Mouse (Mus musculus) neural tube, embryonic 13.5 days (tissue): Measurements from ENCODE around the gene Dtx3. TPM values are rescaled to one million over a fixed set of nuclear protein-coding genes. Genes with fewer than 3 reads are reported as not detected.

Experiments
- ATAC-seq: fragments of 200-750 bp; cut with Nextera tagmentation; 2 replicates; pipeline ENCODE4 v1.8.0; 2017; ENCODE audit warnings: low read depth, mild to moderate bottlenecking, moderate TSS enrichment, moderate library complexity
- H3K27ac ChIP-seq: fragments of 300-500 bp; sonication (generic); replicated peaks from 2 replicates; pipeline ENCODE4 v1.5.1; 2015; ENCODE audit warnings: moderate library complexity, mild to moderate bottlenecking, inconsistent platforms
- H3K27me3 ChIP-seq: fragments of 300-500 bp; sonication (generic); 2 replicates; pipeline ENCODE4 v1.6.1; 2015; ENCODE audit warnings: mild to moderate bottlenecking, inconsistent platforms
- H3K36me3 ChIP-seq: fragments of 300-500 bp; sonication (generic); 2 replicates; pipeline ENCODE4 v1.6.1; 2015; ENCODE audit warnings: mild to moderate bottlenecking, inconsistent platforms
- H3K4me1 ChIP-seq: fragments of 300-500 bp; sonication (generic); replicated peaks from 2 replicates; pipeline ENCODE4 v1.6.1; 2015; ENCODE audit warnings: inconsistent platforms
- H3K4me2 ChIP-seq: fragments of 300-500 bp; sonication (generic); 2 replicates; pipeline ENCODE4 v1.6.1; 2015; ENCODE audit warnings: inconsistent platforms, mild to moderate bottlenecking, moderate library complexity
- H3K4me3 ChIP-seq: fragments of 300-500 bp; sonication (generic); 2 replicates; pipeline ENCODE4 v1.5.1; 2015; ENCODE audit warnings: mild to moderate bottlenecking, inconsistent platforms
- H3K9ac ChIP-seq: fragments of 300-500 bp; sonication (generic); 2 replicates; pipeline ENCODE4 v1.6.1; 2015; ENCODE audit warnings: moderate library complexity, mild to moderate bottlenecking, inconsistent platforms
- H3K9me3 ChIP-seq: fragments of 300-500 bp; sonication (generic); 2 replicates; pipeline ENCODE4 v1.6.1; 2016; ENCODE audit warnings: inconsistent platforms
- WGBS: fragments of 180-500 bp; shearing (Covaris S2); methylation state at CpG from one replicate; pipeline ENCODE4 v1.1.7; 2015; 5-methylcytosine and 5-hydroxymethylcytosine counted together
- polyA plus RNA-seq: library from polyadenylated mRNA; unstranded; fragments of >200 nt; fragmentation: Nextera tagmentation; extraction: Ambion mirVana; gene quantifications from 2 replicates; pipeline ENCODE4 v1.2.1, GENCODE M21; 2015

Dtx3 gene
- 188 and 221 TPM in 2 replicates for polyA plus RNA-seq

GRCm38 (mm10) chr10:127195328-127196129 is at the start of gene Dtx3:
Gene Dtx3, minus strand, starts transcription at chr10:127195728.
- Histone ChIP-seq H3K27ac (peak within 1 kb of the TSS; percentile 95), H3K27me3 (no peaks in the 10 kb centered on the region), H3K4me1 (peaks cover 53% of the 10 kb centered on the region), H3K9me3 (no peaks in the 10 kb centered on the region), H3K4me2 (peak within 1 kb of the TSS; percentile 88), H3K36me3 (peaks cover 61% of the 10 kb centered on the region), H3K4me3 (peak within 1 kb of the TSS; percentile 95), H3K9ac (peak within 1 kb of the TSS; percentile 96)
- ATAC-seq = peak; percentile 70
- 0% methylated on average over 44 of the region's 47 CpGs for WGBS

GRCm38 (mm10) chr10:127238241-127238824 is 42.8 kb upstream of the Dtx3 start:
- H3K9me3 ChIP-seq = no peaks in the 10 kb centered on the region
- H3K4me2 ChIP-seq = no peak overlapping the region
- H3K4me3 ChIP-seq = no peak overlapping the region
- 69% methylated on average over 18 of the region's 18 CpGs for WGBS
- ATAC-seq = no peak
- H3K4me1 ChIP-seq = no peaks in the 10 kb centered on the region
- H3K27ac ChIP-seq = no peak overlapping the region
- H3K9ac ChIP-seq = no peak overlapping the region
- no peaks in the 10 kb centered on the region for H3K27me3 ChIP-seq
- H3K36me3 ChIP-seq = peaks cover 91% of the 10 kb centered on the region

- no peak overlapping the region for H3K4me3 ChIP-seq
- WGBS = 42% methylated on average over 9 of the region's 9 CpGs
- H3K4me1 ChIP-seq = no peaks in the 10 kb centered on the region
- no peaks in the 10 kb centered on the region for H3K9me3 ChIP-seq
- H3K9ac ChIP-seq = no peak overlapping the region
- peaks cover 89% of the 10 kb centered on the region for H3K36me3 ChIP-seq
- ATAC-seq = no peak
- no peaks in the 10 kb centered on the region for H3K27me3 ChIP-seq
- no peak overlapping the region for H3K4me2 ChIP-seq
- no peak overlapping the region for H3K27ac ChIP-seq
Observed at GRCm38 (mm10) chr10:127236541-127236940, 41.0 kb upstream of the Dtx3 start.

GRCm38 (mm10) chr10:127233141-127233540 is 37.6 kb upstream of the Dtx3 start:
- Histone ChIP-seq H3K27ac (no peak overlapping the region), H3K36me3 (peaks cover 89% of the 10 kb centered on the region), H3K4me3 (no peak overlapping the region), H3K9ac (no peak overlapping the region), H3K4me2 (no peak overlapping the region), H3K9me3 (no peaks in the 10 kb centered on the region), H3K27me3 (peaks cover 3% of the 10 kb centered on the region; the same call in 1 of the 2 replicates), H3K4me1 (no peaks in the 10 kb centered on the region)
- 87% methylated on average over 9 of the region's 9 CpGs for WGBS
- ATAC-seq = no peak

GRCm38 (mm10) chr10:127231741-127232140 is 36.2 kb upstream of the Dtx3 start:
- Histone ChIP-seq H3K4me1 (no peaks in the 10 kb centered on the region), H3K27ac (no peak overlapping the region), H3K4me2 (no peak overlapping the region), H3K9me3 (no peaks in the 10 kb centered on the region), H3K4me3 (no peak overlapping the region), H3K27me3 (peaks cover 3% of the 10 kb centered on the region; the same call in 1 of the 2 replicates), H3K9ac (no peak overlapping the region), H3K36me3 (peaks cover 87% of the 10 kb centered on the region)
- 87% methylated on average over 14 of the region's 14 CpGs for WGBS
- ATAC-seq = no peak

- ATAC-seq = no peak
- 84% methylated on average over 12 of the region's 12 CpGs for WGBS
Observed at GRCm38 (mm10) chr10:127230693-127231092, 35.2 kb upstream of the Dtx3 start.

GRCm38 (mm10) chr10:127228897-127229296 is 33.4 kb upstream of the Dtx3 start:
- WGBS = 26% methylated on average over 4 of the region's 4 CpGs
- 0 out of 2 replicates have a peak, but pooled peaks have one; percentile 42 for ATAC-seq

More at GRCm38 (mm10) chr10:127230693-127231092, 35.2 kb upstream of the Dtx3 start:
- Histone ChIP-seq H3K27ac (no peak overlapping the region), H3K4me2 (no peak overlapping the region), H3K9me3 (no peaks in the 10 kb centered on the region), H3K4me3 (no peak overlapping the region), H3K4me1 (no peaks in the 10 kb centered on the region), H3K36me3 (peaks cover 82% of the 10 kb centered on the region), H3K9ac (no peak overlapping the region), H3K27me3 (peaks cover 3% of the 10 kb centered on the region; the same call in 1 of the 2 replicates)

GRCm38 (mm10) chr10:127227163-127227562 is 31.6 kb upstream of the Dtx3 start:
- WGBS = 88% methylated on average over 8 of the region's 8 CpGs
- Histone ChIP-seq H3K36me3 (peaks cover 58% of the 10 kb centered on the region), H3K4me2 (no peak overlapping the region), H3K27me3 (peaks cover 3% of the 10 kb centered on the region; the same call in 1 of the 2 replicates), H3K9me3 (no peaks in the 10 kb centered on the region), H3K27ac (no peak overlapping the region), H3K4me3 (no peak overlapping the region), H3K4me1 (no peaks in the 10 kb centered on the region), H3K9ac (no peak overlapping the region)
- no peak for ATAC-seq

More at GRCm38 (mm10) chr10:127228897-127229296, 33.4 kb upstream of the Dtx3 start:
- Histone ChIP-seq H3K36me3 (peaks cover 73% of the 10 kb centered on the region), H3K27ac (no peak overlapping the region), H3K9ac (no peak overlapping the region), H3K9me3 (no peaks in the 10 kb centered on the region), H3K4me3 (no peak overlapping the region), H3K4me1 (no peaks in the 10 kb centered on the region), H3K27me3 (peaks cover 3% of the 10 kb centered on the region; the same call in 1 of the 2 replicates), H3K4me2 (no peak overlapping the region)

- Histone ChIP-seq H3K4me2 (no peak overlapping the region), H3K36me3 (peaks cover 51% of the 10 kb centered on the region), H3K9me3 (no peaks in the 10 kb centered on the region), H3K4me1 (no peaks in the 10 kb centered on the region), H3K27me3 (peaks cover 3% of the 10 kb centered on the region; the same call in 1 of the 2 replicates), H3K4me3 (no peak overlapping the region), H3K9ac (no peak overlapping the region), H3K27ac (no peak overlapping the region)
- no peak for ATAC-seq
- WGBS = 67% methylated on average over 8 of the region's 8 CpGs
Observed at GRCm38 (mm10) chr10:127226318-127226895, 30.9 kb upstream of the Dtx3 start.

GRCm38 (mm10) chr10:127225732-127226131 is 30.2 kb upstream of the Dtx3 start:
- H3K9me3 ChIP-seq = no peaks in the 10 kb centered on the region
- H3K27ac ChIP-seq = no peak overlapping the region
- WGBS = 13% methylated on average over 10 of the region's 10 CpGs
- peaks cover 3% of the 10 kb centered on the region; the same call in 1 of the 2 replicates for H3K27me3 ChIP-seq
- no peak overlapping the region for H3K9ac ChIP-seq
- H3K4me2 ChIP-seq = no peak overlapping the region
- no peak overlapping the region for H3K4me3 ChIP-seq
- peaks cover 44% of the 10 kb centered on the region for H3K36me3 ChIP-seq
- no peaks in the 10 kb centered on the region for H3K4me1 ChIP-seq
- ATAC-seq = 0 out of 2 replicates have a peak, but pooled peaks have one; percentile 41

GRCm38 (mm10) chr10:127225213-127225612 is 29.7 kb upstream of the Dtx3 start:
- 0 out of 2 replicates have a peak, but pooled peaks have one; percentile 29 for ATAC-seq
- Histone ChIP-seq H3K4me3 (no peak overlapping the region), H3K9me3 (no peaks in the 10 kb centered on the region), H3K27me3 (peaks cover 3% of the 10 kb centered on the region; the same call in 1 of the 2 replicates), H3K4me1 (no peaks in the 10 kb centered on the region), H3K9ac (no peak overlapping the region), H3K36me3 (peaks cover 39% of the 10 kb centered on the region), H3K27ac (no peak overlapping the region), H3K4me2 (no peak overlapping the region)
- WGBS = 32% methylated on average over 6 of the region's 6 CpGs

GRCm38 (mm10) chr10:127218339-127218738 is 22.8 kb upstream of the Dtx3 start:
- Histone ChIP-seq H3K4me2 (no peak overlapping the region), H3K9me3 (no peaks in the 10 kb centered on the region), H3K27me3 (0 out of 2 replicates have a peak, but pooled peaks cover 2% of the 10 kb centered on the region), H3K9ac (no peak overlapping the region), H3K4me3 (no peak overlapping the region), H3K36me3 (no peaks in the 10 kb centered on the region), H3K27ac (no peak overlapping the region), H3K4me1 (no peaks in the 10 kb centered on the region)
- no peak for ATAC-seq
- 93% methylated on average over 2 of the region's 2 CpGs for WGBS
